Mouse (Mus musculus) lung, postnatal 4 days (tissue): Measurements from ENCODE around the gene St3gal3.

ENCODE experiments used
- DNase-seq, 2 experiments: peaks; one replicate each; pipeline ENCODE4 v3.0.0; 2021

Gene St3gal3

GRCm38 (mm10) chr4:118134485-118135365 is at the start of gene St3gal3:
TSS of gene St3gal3 (minus strand) at chr4:118134914.
- peak; percentile 97 to 98 for DNase-seq

DNA sequence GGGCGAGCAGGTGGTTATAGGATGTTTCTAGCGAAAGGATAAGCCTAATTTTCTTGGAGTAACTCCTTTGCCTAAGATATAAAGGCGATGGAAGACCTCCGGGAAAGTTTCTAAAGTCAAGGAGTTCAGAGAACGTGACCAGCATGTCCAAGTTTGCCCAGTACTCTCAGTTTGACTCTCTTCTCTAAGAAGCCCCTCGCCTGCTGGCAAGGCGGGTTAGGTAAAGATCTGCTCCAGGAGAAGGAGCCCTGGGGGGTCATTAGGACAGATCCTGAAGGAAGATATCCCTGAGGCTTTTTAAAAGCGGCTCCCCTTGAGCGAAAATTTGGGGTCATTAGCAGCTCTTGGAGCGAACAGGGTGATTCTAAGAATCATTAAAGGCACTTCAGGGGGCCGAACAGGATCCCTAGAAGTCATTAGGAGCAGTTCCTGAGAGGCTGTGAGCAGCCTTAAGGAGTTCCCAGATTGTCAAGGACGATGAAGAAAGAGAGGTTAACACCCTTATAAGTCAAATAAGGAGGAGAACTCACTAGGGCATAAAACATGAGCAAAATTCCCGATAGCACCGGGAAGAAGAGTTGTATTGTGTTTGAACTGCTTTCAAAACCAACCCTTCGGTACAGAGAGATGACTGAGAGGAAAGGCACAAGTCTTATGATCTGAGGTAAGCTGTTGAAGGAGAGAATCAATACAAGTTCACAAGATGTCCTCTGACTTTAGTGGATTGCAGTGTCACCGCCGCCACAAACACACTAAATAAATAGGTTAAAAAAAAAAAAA is 45.8 kb upstream of the St3gal3 start:
- DNase-seq: no peak

- peak; percentile 92 to 96 for DNase-seq
Observed at GRCm38 (mm10) chr4:118179467-118180300, 45.0 kb upstream of the St3gal3 start, which contains the start of gene Kdm4a. TSS of gene Kdm4a (minus strand) at chr4:118180043.

- DNase-seq: no peak
Observed at GRCm38 (mm10) chr4:118178952-118179466, 44.3 kb upstream of the St3gal3 start.

GRCm38 (mm10) chr4:118172461-118172860 is 37.7 kb upstream of the St3gal3 start:
- DNase-seq: no peak

DNA sequence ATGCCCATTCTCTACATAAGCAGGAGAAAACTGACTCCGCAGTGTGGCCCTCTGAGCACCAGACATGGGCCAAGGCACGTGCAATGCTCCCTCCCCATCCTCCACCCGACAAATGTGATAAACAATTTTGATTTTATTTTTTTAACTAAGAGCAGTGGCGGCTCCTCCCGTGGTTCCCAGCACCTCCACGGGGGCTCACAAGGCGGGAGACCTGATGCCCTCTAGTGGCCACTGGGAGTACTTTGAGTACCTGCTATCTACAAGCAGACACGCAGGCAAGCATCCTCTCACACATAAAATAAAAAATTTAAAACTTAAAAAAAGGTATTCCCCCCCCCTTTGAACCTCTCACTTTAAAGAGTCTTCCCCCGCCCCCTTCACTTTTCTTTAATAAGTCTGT is 36.3 kb upstream of the St3gal3 start:
- DNase-seq: no peak

GRCm38 (mm10) chr4:118162123-118162522 is 27.4 kb upstream of the St3gal3 start:
- DNase-seq: no peak

GRCm38 (mm10) chr4:118157666-118158065 is 23.0 kb upstream of the St3gal3 start:
- DNase-seq: no peak

DNA sequence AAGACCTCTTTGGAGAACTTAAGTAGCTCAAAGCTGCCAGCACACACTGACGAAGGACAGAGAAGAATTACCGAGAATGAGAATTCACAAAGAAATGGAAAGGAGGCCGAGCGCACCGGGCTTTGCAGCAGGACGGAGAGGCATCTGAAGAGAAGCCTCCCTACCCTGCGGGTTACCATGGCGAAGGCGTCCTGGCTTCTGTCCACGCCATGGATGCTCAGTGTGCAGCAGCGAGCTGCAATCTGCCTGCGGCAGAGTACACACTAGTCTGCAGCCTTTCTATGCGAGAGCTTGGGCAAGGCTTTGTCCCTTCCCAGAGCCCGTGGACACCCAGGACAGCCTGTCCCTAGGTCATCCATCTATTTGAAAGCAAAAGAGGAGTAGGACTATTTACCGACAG is 21.8 kb upstream of the St3gal3 start:
- DNase-seq: no peak

DNA sequence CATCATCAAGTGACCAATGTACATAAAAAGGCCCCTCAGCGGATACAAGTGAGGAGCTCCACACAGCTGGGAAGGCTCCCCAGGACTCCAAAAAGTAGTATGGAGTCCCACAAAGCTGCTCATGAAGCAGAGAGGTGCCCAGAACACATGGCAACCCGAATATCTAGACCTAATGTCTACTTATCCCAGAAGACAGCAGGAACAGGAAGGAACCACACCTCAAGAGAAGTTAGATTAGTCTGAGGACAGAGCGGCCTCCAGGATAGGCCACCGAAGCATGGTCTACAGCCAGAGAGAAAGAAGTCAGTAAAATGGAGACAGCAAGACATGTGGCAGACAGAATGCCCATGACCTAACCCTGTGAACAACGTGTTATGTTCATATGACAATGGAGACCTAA is 20.2 kb upstream of the St3gal3 start:
- DNase-seq: no peak

- DNase-seq: peak; percentile 39 to 43
Observed at GRCm38 (mm10) chr4:118152020-118152785, 17.5 kb upstream of the St3gal3 start.

GRCm38 (mm10) chr4:118150804-118151203 is 16.1 kb upstream of the St3gal3 start:
- DNase-seq: no peak

DNA sequence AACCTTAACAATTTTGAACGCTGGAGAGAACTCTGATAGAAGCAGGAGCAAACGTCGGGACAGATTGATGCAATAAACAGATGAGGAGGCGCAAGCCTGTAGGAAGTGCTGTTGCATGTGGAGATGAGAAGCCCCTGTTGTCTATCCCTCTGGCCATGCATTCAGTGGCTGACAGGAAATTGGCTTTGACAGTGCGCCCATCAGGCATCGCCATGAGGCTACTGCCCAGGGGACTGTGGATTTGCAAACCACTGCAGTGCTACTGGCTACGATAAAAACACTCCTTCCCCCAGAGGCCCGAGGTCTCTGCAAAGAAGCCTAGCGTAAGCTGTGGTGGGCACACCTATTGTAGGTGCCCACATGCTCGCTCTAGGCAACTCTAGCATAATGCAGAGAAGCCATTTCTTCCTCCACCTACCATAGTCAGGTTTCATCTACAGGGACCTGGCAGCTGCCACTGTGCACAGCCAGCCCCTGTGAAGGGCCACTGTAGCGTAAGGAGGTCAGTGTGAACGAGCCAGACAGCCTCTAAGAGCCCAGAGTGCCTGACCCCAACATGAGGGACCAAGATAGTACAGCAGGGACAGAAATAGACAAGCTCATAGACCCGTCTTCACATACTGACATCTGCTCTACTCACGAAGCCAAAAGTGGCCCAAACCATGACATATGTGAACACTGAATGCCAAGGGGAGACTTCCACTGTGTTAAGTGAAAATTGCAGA is 15.4 kb upstream of the St3gal3 start:
- DNase-seq: no peak

DNA sequence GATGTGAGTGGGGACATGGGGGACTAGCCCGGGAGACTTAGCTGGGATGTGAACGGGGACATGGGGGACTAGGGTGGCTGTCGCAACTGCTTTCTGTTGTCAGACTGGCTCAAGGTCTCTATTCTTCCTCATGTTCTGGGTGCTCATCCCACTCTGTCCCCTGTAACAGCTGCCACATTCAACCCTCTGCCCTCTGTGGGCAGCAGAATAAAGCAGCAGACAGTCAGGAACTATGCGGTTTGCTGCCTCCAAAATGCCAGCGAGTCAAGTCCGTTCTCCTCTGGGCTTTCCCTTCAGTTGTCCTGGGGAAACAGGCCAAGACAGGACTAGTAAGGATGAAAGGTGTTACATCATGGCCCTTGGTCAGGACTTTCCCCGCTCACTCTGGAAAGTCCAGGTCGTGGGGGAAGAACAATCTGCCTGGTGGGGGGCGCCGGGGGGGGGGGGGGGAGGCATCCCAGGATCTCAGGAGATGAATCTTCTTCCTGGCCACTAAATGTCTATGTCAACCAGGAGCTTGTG is 14.4 kb upstream of the St3gal3 start:
- DNase-seq: no peak

DNA sequence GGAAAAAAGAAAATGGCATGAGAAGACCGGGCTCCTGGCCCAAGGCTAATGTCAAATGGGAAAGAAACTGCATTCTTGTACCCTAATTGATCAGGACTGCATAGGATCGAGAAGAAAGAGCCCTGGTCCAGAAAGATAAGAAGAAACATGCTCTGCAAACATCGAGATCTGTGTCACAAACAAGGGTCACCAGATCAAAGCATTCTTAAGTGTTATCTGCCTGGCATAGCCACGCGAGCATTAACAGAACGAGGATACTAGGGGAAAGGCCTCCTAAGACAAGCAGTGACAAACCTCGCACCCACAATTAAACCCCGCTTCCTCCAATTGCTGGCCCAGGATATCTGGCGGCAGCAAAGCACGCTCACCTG is 13.6 kb upstream of the St3gal3 start:
- no peak for DNase-seq

DNA sequence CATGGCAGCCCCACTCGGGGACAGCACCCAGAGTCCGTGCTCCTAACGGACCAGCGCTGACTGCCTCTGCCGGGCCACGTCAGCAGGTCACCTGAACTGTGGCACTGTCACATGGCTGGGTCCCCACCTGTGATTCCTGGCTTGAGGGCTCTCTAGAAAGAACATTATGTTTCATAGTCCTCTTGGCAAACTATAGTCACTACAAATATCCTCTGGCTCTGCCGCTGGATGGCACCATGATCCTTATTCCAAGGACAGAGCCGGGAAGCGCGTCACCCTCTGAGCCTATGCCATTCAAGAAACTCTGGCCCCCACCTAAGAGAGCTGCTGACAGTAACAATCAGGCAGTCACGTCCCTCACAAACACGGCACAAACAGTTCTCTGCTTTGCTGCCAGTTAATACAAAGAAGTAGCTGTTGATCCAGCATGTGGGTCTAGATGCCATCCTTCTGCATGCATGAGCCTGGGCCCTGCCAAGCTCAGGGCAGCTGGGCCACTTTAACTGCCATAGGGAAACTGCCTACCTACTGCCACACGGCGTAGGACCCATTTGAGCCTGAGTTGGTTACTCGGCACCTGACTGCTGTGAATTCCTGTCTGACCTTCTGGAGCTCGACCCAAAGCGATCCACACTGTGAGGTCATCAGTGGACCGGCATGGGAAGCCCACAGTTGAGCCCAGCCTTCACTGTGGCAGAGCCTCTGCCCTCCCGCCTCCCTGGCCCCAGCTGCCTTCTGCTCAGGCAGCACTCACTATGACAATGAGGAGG is 13.0 kb upstream of the St3gal3 start:
- no peak for DNase-seq

- DNase-seq: no peak
Observed at GRCm38 (mm10) chr4:118147090-118147489, 12.4 kb upstream of the St3gal3 start.

DNA sequence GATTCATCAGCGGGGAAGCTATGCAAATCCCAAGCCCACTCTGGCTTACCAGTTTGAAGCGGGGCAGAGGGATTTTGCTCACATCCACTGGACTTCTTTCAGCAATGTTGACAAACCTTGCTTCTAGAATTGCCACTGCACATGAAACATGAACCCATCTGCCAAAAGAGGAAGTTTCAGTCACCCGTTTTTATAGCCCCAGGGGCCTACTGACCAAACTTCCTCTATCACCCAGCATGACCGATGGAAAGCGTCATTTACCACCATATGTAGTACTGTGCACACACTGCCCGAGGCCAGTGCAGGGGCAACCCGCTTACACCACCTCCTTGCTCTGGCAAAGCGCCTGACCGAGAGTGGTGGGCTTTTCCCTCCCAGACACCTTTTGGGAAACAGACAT is 9.6 kb upstream of the St3gal3 start:
- DNase-seq: peak in 1 of 2 experiments; percentile 43

- DNase-seq: no peak
Observed at GRCm38 (mm10) chr4:118143679-118144078, 9.0 kb upstream of the St3gal3 start.

GRCm38 (mm10) chr4:118141511-118141910 is 6.8 kb upstream of the St3gal3 start:
- DNase-seq: no peak
